Mouse (Mus musculus): Measurements from ENCODE around the gene Fam241b.

DNA sequence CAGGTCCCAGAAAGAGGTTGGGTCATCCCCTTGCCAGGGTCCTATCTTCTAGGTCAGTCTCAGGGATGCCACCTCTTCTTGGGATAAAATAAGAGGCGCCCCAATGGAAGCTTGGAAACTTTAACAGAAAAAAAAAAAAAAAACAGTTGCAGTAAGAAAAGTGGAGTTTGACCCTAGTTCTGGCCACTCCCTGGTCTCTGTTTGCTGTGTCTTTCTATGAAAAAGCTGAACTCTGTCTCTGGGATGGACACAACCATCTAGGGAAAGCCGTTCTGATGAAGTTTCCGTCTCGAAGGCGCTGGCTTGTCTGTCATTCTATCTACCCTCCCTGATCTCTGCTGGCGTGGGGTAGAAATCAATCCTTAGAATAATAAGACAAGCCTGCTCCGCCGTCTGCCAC lies 73.1 kb downstream of the Fam241b start:
- TF ChIP-seq GATA1 (IDR thresholded peaks at IDR 0.05; ENCODE audit: low read depth, low read length) (no peak), MYC (IDR thresholded peaks at IDR 0.05; ENCODE audit: low read depth, low read length) (no peak), NELFE (IDR thresholded peaks at IDR 0.05; ENCODE audit: low read depth, low read length) (no peak), ZC3H11A (IDR thresholded peaks at IDR 0.05; ENCODE audit: low read depth, low read length) (no peak), ZNF384 (IDR thresholded peaks at IDR 0.05; ENCODE audit: low read depth, low read length) (no peak), EP300 (IDR thresholded peaks at IDR 0.05; ENCODE audit: low read depth in 1 of 2, low read length in 2 of 2) (no peak), MAX (IDR thresholded peaks at IDR 0.05; ENCODE audit: low read length) (no peak), TCF12 (IDR thresholded peaks at IDR 0.05; ENCODE audit: low read depth, low read length) (no peak), USF1 (IDR thresholded peaks at IDR 0.05; ENCODE audit: low read depth, low read length) (no peak), SMC3 (IDR thresholded peaks at IDR 0.05; ENCODE audit: low read depth, low read length) (no peak)
